Mouse (Mus musculus): ENCODE data around the gene Hhipl1.

- no peak for TF ChIP-seq CTCF (IDR thresholded peaks at IDR 0.05; ENCODE audit: borderline replicate concordance, control insufficient read depth, extremely low read depth, insufficient read depth, low read length, poor library complexity)
- no peak for TF ChIP-seq POLR2A (IDR thresholded peaks at IDR 0.05; ENCODE audit: control insufficient read depth, extremely low read depth, insufficient read depth, low read length, poor library complexity)
Measured at GRCm38 (mm10) chr12:108327889-108328491, 21.9 kb downstream of the Hhipl1 start.

Measured in thymus, adult 2 months (tissue).